Mouse (Mus musculus) forebrain, embryonic 15.5 days (tissue): Measurements from ENCODE around the gene Tln2. TPM values are rescaled to one million over a fixed set of nuclear protein-coding genes. Genes with fewer than 3 reads are reported as not detected.

Experiments
- ATAC-seq: fragments of 200-750 bp; cut with Nextera tagmentation; replicated peaks from 2 replicates; pipeline ENCODE4 v1.8.0; 2017; ENCODE audit warnings: mild to moderate bottlenecking, moderate TSS enrichment, moderate library complexity
- H3K27ac ChIP-seq: fragments of 300-500 bp; sonication (generic); replicated peaks from 2 replicates; pipeline ENCODE4 v1.5.1; 2015; ENCODE audit warnings: mild to moderate bottlenecking, inconsistent platforms
- H3K27me3 ChIP-seq: fragments of 300-500 bp; sonication (generic); 2 replicates; pipeline ENCODE4 v1.6.1; 2015; ENCODE audit warnings: inconsistent platforms
- H3K36me3 ChIP-seq: fragments of 300-500 bp; sonication (generic); 2 replicates; pipeline ENCODE4 v1.6.1; 2015; ENCODE audit warnings: mild to moderate bottlenecking, inconsistent platforms
- H3K4me1 ChIP-seq: fragments of 300-500 bp; sonication (generic); 2 replicates; pipeline ENCODE4 v1.6.1; 2015; ENCODE audit warnings: inconsistent platforms
- H3K4me2 ChIP-seq: fragments of 300-500 bp; sonication (generic); replicated peaks from 2 replicates; pipeline ENCODE4 v1.6.1; 2015; ENCODE audit warnings: mild to moderate bottlenecking, inconsistent platforms
- H3K4me3 ChIP-seq: fragments of 300-500 bp; sonication (generic); 2 replicates; pipeline ENCODE4 v1.5.1; 2015; ENCODE audit warnings: mild to moderate bottlenecking, inconsistent platforms
- H3K9ac ChIP-seq: fragments of 300-500 bp; sonication (generic); replicated peaks from 2 replicates; pipeline ENCODE4 v1.6.1; 2015; ENCODE audit warnings: mild to moderate bottlenecking, inconsistent platforms
- H3K9me3 ChIP-seq: fragments of 300-500 bp; sonication (generic); 2 replicates; pipeline ENCODE4 v1.6.1; 2016; ENCODE audit warnings: inconsistent platforms
- WGBS: fragments of 180-500 bp; shearing (Covaris S2); methylation state at CpG from one replicate; pipeline ENCODE4 v1.1.7; 2015; ENCODE audit warnings: mixed read lengths; 5-methylcytosine and 5-hydroxymethylcytosine counted together
- polyA plus RNA-seq: library from polyadenylated mRNA; unstranded; fragments of >200 nt; fragmentation: Nextera tagmentation; extraction: Ambion mirVana; gene quantifications from 2 replicates; pipeline ENCODE4 v1.2.1, GENCODE M21; 2015

Gene Tln2
- polyA plus RNA-seq, 1 experiment from 2014 or later: 17.5 TPM

DNA sequence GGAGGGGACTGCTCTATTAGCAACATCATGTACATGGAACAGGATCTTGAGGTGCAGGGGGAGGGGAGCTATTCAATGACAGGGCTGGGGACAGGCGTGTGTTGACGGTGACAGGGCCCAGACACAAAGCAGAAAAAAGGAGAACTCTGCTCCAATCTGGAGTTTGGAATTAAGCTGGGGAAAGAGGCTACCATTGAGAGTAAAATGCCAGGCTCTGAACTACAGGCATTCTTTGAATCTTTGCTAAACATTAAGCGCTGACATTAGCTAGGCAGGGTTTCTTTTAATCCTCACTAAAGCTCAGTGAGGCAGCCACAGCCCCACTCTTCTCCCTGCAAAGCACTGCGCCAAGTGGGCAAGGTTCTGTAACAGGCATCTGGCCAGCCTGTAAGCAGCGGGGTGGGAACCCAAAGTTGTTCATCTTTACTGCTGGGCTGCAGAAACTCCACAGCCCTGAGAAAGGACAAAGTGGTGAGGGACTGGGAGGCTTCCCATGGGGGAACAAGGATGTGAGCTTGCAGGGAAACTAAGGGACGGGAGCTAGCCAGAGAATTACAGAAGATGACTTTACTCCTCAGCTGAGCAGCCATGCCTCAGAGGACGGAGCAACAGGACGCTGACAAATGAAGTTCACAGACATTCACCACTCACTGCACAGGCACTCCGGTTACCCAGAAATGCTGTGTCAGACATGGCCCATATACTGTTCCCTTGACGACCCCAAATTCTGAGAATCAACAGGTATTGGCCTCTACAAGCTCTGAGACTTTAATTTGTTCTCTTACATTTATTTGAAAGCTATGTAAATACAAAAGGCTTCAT is 124.0 kb downstream of the Tln2 start:
- H3K4me2 ChIP-seq: peak overlapping the region; percentile 11; the same call in 1 of the 2 replicates
- WGBS: 14% methylated on average over 10 of the region's 10 CpGs
- peaks cover 11% of the 10 kb centered on the region for H3K4me1 ChIP-seq
- no peak overlapping the region for H3K4me3 ChIP-seq
- peak; percentile 93 for ATAC-seq
- H3K27me3 ChIP-seq: no peaks in the 10 kb centered on the region
- 0 out of 2 replicates have a peak overlapping the region, but pooled peaks have one; percentile 16 for H3K9ac ChIP-seq
- no peaks in the 10 kb centered on the region for H3K9me3 ChIP-seq
- H3K27ac ChIP-seq: peak overlapping the region; percentile 73
- H3K36me3 ChIP-seq: no peaks in the 10 kb centered on the region

DNA sequence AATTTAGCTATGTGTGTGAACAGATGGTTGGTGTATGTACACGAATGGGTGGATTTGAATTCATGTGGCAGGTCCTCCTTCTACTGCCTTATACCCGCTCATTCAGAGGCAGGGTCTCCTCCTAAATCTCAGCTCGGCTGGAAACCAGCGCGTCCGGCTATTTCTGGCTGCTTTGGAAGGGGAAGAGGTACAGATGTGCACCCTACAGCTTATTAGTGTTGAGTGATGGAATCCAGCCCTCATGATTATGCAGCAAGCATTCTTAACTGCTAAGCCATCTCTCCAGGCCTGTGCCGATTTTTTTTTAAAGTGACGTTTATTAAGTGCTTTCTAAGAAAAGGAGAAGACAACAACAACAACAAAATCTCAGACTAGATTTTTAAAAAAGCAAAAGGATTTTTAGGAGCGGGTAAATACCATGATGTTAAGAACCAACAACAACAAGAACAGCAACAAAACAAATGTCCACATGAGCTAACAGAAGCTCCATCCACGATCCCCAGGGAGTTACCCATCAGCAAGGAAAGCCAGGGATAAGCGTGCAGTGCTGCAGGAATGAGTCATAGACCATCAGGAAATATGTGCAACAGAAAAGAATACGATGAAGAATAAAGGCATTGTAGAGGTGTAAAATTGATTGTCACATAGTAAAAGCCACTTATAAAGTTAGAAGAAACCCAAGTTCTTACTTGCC is 130.2 kb downstream of the Tln2 start:
- Histone ChIP-seq H3K9ac (no peak overlapping the region), H3K4me3 (no peak overlapping the region), H3K27me3 (no peaks in the 10 kb centered on the region), H3K4me2 (no peak overlapping the region), H3K9me3 (no peaks in the 10 kb centered on the region), H3K36me3 (no peaks in the 10 kb centered on the region), H3K27ac (no peak overlapping the region), H3K4me1 (peaks cover 5% of the 10 kb centered on the region; the same call in 1 of the 2 replicates)
- 68% methylated on average over 12 of the region's 12 CpGs for WGBS
- ATAC-seq: no peak

DNA sequence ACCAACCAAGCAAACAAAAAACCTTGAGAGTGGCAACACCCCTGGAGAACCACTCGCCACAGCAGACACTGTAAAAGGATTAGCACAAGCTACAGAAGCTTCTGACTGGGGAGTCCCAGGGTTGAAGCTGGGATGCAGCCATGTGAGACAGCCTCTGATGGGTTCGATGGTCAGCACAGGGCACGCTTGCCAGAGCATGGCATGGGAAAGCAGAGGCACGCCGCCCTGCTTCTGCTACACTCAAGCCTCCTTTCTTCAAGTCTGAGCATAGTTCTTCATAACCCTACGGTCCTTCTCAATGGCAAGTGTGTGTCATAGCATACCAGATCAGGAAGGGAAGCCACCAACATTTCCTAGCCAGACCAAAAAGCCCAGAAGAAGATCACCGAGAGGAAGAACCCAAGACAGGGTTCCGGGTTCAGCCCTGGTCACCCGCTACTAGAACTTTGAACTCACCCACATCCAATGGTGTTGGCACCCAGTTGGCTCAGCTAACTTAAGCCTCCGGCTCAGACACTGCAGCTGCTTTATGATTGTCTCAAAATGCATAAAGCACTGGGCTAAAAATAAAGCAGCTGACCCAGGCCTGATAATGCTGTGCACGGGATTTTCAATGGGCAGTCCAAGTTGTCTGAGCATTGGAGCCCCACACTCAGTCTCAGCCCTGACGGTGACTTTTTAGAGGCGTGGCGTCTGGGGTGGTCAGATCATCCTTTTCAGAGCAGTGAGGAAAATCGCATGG is 131.0 kb downstream of the Tln2 start:
- H3K27ac ChIP-seq: no peak overlapping the region
- peaks cover 5% of the 10 kb centered on the region; the same call in 1 of the 2 replicates for H3K4me1 ChIP-seq
- no peak overlapping the region for H3K4me2 ChIP-seq
- H3K9me3 ChIP-seq: no peaks in the 10 kb centered on the region
- H3K4me3 ChIP-seq: no peak overlapping the region
- H3K36me3 ChIP-seq: no peaks in the 10 kb centered on the region
- 89% methylated on average over 15 of the region's 15 CpGs for WGBS
- H3K9ac ChIP-seq: no peak overlapping the region
- H3K27me3 ChIP-seq: no peaks in the 10 kb centered on the region
- no peak for ATAC-seq

DNA sequence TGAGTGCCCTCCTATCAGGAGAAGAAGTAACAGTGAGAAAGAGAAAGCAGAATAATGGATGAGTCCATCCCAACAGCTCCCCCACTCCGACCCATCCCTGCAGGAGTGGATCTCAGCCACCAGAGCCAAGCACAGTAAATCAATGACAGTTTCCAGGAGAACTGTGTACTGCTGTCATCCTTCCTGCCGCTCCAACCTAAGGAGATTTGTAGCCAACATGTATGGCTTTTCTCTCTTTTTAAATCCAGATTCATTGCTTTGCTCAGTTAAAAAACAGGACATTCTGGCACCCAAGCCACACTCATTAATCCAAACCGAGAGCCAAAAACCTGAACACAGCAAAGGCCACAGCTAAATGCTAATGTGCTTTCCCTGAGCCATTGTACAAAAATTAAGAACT is 133.2 kb downstream of the Tln2 start:
- H3K9ac ChIP-seq: no peak overlapping the region
- no peak overlapping the region for H3K4me2 ChIP-seq
- peaks cover 5% of the 10 kb centered on the region; the same call in 1 of the 2 replicates for H3K4me1 ChIP-seq
- WGBS: 55% methylated on average over 3 of the region's 3 CpGs
- no peaks in the 10 kb centered on the region for H3K27me3 ChIP-seq
- H3K9me3 ChIP-seq: no peaks in the 10 kb centered on the region
- no peaks in the 10 kb centered on the region for H3K36me3 ChIP-seq
- peak overlapping the region; percentile 31; the same call in 1 of the 2 replicates for H3K27ac ChIP-seq
- H3K4me3 ChIP-seq: no peak overlapping the region
- ATAC-seq: no peak

DNA sequence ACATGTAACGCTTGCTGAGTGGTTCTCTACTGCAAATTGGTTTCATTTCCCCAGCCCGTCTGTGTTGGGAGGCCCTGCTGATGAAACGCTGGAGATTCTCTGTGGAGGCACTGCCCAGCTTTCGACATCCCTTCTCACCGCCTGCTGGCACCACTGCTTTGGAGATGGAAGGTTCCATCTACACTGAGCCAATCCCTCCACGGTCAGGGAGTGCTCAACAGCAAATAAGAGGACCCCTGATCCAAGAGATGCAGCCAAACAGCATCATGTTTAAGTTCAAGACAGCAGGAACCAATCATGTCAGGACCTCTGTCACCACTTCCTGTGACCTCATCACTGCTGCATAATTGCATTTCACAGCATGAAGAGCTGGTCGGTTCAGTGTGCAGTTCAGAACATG is 135.4 kb downstream of the Tln2 start:
- no peak overlapping the region for H3K27ac ChIP-seq
- H3K4me1 ChIP-seq: peaks cover 5% of the 10 kb centered on the region; the same call in 1 of the 2 replicates
- 66% methylated on average over 7 of the region's 7 CpGs for WGBS
- no peak for ATAC-seq
- no peaks in the 10 kb centered on the region for H3K36me3 ChIP-seq
- H3K27me3 ChIP-seq: no peaks in the 10 kb centered on the region
- H3K4me3 ChIP-seq: no peak overlapping the region
- no peaks in the 10 kb centered on the region for H3K9me3 ChIP-seq
- no peak overlapping the region for H3K9ac ChIP-seq
- H3K4me2 ChIP-seq: no peak overlapping the region

DNA sequence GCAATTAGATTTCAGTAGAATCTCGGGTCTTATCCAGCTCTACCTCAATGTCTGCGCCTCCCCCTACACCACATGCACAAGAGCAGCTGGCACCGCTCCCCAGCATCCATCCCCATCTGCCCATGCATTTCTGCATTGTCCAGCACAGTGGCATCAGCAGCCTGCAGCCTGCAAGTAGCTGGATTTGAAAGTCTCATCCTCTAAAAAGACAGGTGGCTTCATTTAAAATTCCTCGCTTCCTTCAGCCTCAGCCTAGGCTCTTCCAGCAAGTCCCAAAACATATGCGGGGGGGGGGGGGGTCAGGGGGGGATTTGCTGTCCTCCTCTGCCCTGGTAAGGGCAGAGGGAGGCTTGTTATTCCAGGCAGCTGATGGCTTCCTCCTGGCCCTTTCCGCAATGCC is 141.4 kb downstream of the Tln2 start:
- Histone ChIP-seq H3K9ac (no peak overlapping the region), H3K36me3 (no peaks in the 10 kb centered on the region), H3K27me3 (no peaks in the 10 kb centered on the region), H3K4me3 (no peak overlapping the region), H3K27ac (no peak overlapping the region; the same call in 1 of the 2 replicates), H3K4me2 (no peak overlapping the region), H3K4me1 (peaks cover 16% of the 10 kb centered on the region), H3K9me3 (no peaks in the 10 kb centered on the region)
- peak; percentile 69; the same call in 1 of the 2 replicates for ATAC-seq
- WGBS: 54% methylated on average over 6 of the region's 6 CpGs

DNA sequence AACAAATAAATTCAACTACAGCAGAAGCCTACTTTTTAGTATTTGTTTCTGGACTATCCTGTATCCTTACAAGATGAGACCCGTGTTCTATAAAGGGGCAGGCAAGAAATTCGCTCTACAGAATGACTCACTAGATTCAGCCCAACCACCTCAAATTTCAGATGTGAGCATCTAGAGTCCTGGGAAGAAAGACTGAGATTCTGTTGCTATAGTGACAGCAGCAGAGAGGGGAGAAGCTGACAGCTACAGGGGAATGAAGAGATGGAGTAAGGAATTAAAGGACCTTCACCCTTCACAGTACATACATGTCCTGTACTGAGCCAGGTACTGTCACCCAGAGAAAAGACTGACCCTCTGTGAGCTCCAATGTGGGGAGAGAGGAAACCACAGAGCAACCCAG is 148.8 kb downstream of the Tln2 start:
- Histone ChIP-seq H3K9me3 (no peaks in the 10 kb centered on the region), H3K4me3 (no peak overlapping the region), H3K27ac (no peak overlapping the region), H3K4me2 (no peak overlapping the region), H3K27me3 (no peaks in the 10 kb centered on the region), H3K9ac (no peak overlapping the region), H3K4me1 (no peaks in the 10 kb centered on the region), H3K36me3 (no peaks in the 10 kb centered on the region)
- WGBS: 83% methylated on average over 2 of the region's 2 CpGs
- ATAC-seq: no peak

DNA sequence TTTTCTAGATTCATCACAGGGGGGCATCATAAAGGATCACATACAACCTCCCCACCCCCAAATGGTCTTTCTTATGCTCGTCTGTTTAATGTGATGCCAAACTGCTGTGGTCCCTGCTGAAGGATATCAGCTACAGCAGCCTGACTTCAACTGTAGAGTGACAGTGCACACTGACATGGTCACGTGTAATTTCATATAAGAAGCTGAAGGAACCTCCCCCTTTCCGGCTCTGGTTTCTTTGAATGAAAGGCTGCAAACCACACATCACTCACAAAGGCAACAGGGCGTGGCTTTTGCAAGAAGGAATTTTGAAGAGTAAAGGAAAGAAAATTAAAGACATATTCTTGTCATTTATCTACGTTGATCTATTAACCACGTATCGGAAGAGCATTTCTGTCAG is 154.8 kb downstream of the Tln2 start:
- no peaks in the 10 kb centered on the region for H3K36me3 ChIP-seq
- ATAC-seq: no peak
- H3K9ac ChIP-seq: no peak overlapping the region
- no peaks in the 10 kb centered on the region for H3K9me3 ChIP-seq
- no peak overlapping the region for H3K4me3 ChIP-seq
- no peak overlapping the region for H3K4me2 ChIP-seq
- 86% methylated on average over 7 of the region's 7 CpGs for WGBS
- H3K27me3 ChIP-seq: no peaks in the 10 kb centered on the region
- H3K27ac ChIP-seq: no peak overlapping the region
- H3K4me1 ChIP-seq: no peaks in the 10 kb centered on the region

DNA sequence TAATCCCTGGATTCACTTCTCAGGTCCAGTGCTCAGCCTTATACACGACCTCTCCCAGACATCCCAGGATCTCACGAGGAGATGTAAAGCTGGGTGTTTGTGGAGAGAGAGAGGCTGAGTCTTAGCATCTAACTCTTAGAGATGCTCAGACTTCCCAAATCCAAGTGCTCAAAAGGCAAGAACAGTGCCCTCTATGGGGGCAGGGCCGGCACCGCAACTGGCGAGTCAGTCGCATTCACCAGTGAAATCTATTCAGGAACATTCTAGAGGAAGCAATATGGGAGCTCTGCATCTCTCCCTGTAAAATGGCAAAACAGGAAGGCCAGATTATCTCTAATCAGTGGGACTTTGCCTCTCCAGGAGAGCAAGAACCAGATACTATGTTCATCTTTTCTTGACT is 159.9 kb downstream of the Tln2 start:
- Histone ChIP-seq H3K4me2 (no peak overlapping the region), H3K27ac (no peak overlapping the region), H3K4me3 (no peak overlapping the region), H3K4me1 (no peaks in the 10 kb centered on the region), H3K9ac (no peak overlapping the region), H3K9me3 (no peaks in the 10 kb centered on the region), H3K36me3 (peaks cover 4% of the 10 kb centered on the region; the same call in 1 of the 2 replicates), H3K27me3 (no peaks in the 10 kb centered on the region)
- no peak for ATAC-seq
- WGBS: 82% methylated on average over 6 of the region's 6 CpGs

DNA sequence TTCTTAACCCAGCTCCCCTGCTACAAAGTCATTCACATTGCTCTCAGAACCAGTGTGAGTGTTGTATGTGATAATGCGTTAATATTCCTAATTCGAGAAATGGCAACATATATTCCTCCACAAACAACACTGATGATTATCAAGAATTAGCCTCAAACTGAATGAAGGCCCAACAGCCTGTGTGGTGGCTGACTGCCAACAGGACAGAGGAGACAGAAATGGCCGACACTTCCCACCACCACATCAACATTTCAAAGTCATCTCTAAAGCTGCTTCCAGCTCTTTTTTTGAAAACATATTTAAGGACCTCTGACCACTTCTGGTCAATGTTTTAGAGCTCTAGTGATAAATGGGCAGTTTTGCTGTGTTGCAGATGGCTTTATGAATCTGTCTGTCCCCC is 161.7 kb downstream of the Tln2 start:
- 86% methylated on average over 3 of the region's 3 CpGs for WGBS
- ATAC-seq: no peak
- H3K9me3 ChIP-seq: no peaks in the 10 kb centered on the region

DNA sequence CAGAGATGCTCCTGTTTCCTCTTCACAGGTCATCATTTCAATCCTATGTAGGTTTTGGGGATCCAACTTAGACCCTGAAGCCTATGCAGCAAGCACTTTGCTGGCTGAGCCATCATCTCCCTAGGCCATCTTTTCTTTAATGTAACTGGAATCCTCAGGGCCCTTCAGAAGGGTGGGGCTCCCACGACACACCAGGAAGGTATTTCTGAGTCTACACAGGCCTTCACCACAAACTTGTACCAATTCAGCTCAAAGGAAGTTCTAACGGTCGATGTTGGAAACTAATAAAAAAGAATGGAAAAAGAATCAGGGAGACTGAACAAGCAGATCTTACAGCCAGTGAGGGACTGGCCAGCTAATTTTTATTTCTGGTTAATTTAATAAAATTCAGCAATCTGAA is 163.1 kb downstream of the Tln2 start:
- WGBS: 86% methylated on average over 3 of the region's 3 CpGs

More for the DNA sequence above, 161.7 kb downstream of the Tln2 start:
- H3K4me3 ChIP-seq: no peak overlapping the region
- peaks cover 4% of the 10 kb centered on the region; the same call in 1 of the 2 replicates for H3K36me3 ChIP-seq
- H3K27ac ChIP-seq: no peak overlapping the region
- no peaks in the 10 kb centered on the region for H3K4me1 ChIP-seq
- H3K4me2 ChIP-seq: no peak overlapping the region
- H3K27me3 ChIP-seq: no peaks in the 10 kb centered on the region
- H3K9ac ChIP-seq: no peak overlapping the region

More for the DNA sequence above, 163.1 kb downstream of the Tln2 start:
- H3K9me3 ChIP-seq: no peaks in the 10 kb centered on the region
- no peaks in the 10 kb centered on the region for H3K27me3 ChIP-seq
- H3K4me1 ChIP-seq: no peaks in the 10 kb centered on the region
- H3K4me2 ChIP-seq: no peak overlapping the region
- peaks cover 4% of the 10 kb centered on the region; the same call in 1 of the 2 replicates for H3K36me3 ChIP-seq
- no peak overlapping the region for H3K27ac ChIP-seq
- no peak overlapping the region for H3K9ac ChIP-seq
- ATAC-seq: no peak
- H3K4me3 ChIP-seq: no peak overlapping the region
